Mouse (Mus musculus) CH12F3 (cell line): Measurements from ENCODE around the gene Bloc1s1.

Source experiments
- in situ Hi-C: fragments of 300-500 bp; cut with MboI; formaldehyde crosslinking; loops from 2 replicates; pipeline ENCODE4 v1.14.3; 2020; ENCODE audit warnings: low sequenced_read_pairs

Gene Bloc1s1

GRCm38 (mm10) chr10:128933574-128933973, 9.7 kb upstream of the Bloc1s1 start, which contains the start of gene Itga7:
TSS of gene Itga7 (plus strand) at chr10:128933818.
- in situ Hi-C loops = no loop called here

GRCm38 (mm10) chr10:128931441-128931840, 7.6 kb upstream of the Bloc1s1 start:
- in situ Hi-C loops = no loop called here

GRCm38 (mm10) chr10:128929638-128930378, 6.0 kb upstream of the Bloc1s1 start:
- in situ Hi-C loops = no loop called here

DNA sequence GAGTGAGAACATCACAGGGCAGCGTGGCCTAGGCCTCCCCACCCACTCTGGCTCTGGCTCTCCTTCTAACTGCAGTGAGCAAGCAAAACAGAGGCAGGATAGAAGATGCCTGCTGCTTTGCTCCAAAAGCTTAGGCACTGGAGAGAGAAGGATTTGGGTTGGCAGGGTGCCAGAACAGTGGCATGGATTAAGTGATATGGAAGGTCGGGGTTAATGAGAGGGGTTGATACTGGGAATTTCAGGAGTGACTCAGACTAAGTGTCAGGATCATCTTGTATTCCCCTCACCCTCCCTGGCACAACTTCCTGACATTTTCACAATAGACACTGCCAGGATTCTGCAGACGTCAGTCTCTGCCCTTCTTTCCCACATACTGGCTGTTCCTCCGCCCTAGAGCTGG, 4.5 kb upstream of the Bloc1s1 start:
- in situ Hi-C loops = no loop called here

DNA sequence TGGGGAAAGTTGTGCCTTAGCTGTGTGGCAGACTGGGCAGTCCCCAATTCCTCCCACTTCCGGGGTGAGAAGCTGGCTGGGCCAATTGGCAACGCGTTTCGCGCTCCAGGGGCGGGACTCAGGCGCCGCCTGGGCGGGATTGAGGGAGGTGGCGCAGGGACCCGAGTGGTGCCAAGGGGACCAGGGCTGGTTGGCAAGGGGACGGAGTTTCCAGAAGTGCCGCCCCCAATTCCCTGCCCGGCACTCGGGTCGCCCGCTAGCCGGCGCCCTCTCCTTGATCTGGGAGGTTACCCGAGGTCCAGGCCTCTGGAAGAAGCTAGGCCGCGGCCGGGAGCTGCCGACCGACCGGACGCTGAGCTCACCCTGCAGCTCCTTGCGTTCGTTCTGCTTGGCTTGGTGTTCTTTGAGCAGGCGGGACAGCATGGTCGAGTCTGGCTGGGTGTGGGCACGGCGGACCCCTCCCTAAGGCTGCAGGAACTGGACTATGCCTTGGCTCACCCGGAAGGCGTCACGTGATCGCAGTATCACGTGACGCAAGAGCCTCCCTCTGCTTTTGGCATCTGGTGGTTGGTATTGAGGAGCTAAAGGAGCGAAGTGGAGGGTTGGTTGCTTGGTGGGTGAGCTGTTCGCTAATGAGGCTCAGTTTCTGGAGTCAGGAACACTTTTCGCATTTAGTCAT, 683 bp downstream of the Bloc1s1 start:
- in situ Hi-C loops = no loop called here

GRCm38 (mm10) chr10:128922822-128923012, 1.1 kb downstream of the Bloc1s1 start, which contains the start of gene Rdh5:
TSS of gene Rdh5 (minus strand) at chr10:128922888.
- in situ Hi-C loops = no loop called here

- in situ Hi-C loops = no loop called here
Measured at GRCm38 (mm10) chr10:128921883-128922821, 1.7 kb downstream of the Bloc1s1 start.

DNA sequence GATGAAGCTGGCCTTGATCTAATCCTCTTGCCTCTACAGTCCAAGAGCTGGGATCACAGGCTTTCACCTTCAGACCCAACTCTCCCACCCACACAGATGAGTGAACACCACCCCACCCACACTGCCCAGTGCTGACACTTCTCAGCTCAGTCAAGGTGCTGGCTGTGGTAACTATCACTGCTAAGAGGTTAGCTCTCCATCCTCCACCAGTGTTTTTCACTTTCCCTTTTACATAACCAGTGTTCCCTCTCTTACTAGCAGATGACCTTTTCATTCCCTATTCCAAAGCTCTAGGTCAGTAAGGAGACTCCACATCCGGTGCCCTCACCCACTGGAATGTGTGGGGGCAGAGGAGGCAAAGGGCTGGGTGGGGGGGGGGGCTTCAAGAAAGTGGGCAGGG, 2.6 kb downstream of the Bloc1s1 start:
- in situ Hi-C loops = no loop called here

GRCm38 (mm10) chr10:128920736-128921161, 3.1 kb downstream of the Bloc1s1 start:
- in situ Hi-C loops = no loop called here

DNA sequence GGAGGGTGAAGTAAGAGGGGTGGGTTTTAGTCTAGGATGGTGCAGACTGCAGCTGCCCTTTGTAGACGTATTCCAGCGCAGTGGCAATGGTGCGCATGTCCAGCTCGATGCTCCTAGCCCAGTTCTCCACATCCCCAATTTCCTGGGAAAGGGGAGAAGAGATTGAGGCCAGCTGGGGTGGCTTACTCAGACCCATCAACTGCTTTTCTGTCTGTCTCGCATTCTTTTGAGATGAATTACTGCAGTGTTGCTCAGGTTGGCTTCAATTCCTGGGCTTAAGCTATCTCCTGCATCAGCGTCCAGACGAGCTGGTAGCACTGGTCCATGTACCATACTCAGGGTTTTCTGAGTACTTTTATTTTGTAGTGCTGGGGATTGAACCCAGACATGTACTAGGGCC, 3.9 kb downstream of the Bloc1s1 start:
- in situ Hi-C loops = no loop called here

DNA sequence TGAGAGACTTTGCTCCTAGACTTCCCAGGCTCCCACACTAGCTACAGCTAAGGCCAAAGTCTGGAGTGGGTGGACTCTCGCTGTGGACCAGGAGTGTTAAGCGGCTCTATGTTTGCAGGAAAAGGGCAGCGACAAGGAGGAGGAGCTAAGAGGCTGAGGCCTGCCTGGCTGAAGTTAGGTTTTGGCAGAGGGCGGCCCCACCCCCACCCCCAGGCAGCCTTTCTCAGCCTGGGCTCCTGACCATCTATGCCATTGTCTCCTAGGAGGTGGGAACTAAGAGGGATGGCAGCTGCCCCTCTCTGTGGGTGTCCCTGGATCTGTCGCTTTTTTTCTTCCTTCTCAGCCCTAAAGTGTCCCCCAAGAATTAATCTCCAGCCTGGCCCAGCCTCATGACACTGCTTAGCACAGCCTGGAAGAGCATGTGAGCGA, 4.6 kb downstream of the Bloc1s1 start:
- in situ Hi-C loops = no loop called here

DNA sequence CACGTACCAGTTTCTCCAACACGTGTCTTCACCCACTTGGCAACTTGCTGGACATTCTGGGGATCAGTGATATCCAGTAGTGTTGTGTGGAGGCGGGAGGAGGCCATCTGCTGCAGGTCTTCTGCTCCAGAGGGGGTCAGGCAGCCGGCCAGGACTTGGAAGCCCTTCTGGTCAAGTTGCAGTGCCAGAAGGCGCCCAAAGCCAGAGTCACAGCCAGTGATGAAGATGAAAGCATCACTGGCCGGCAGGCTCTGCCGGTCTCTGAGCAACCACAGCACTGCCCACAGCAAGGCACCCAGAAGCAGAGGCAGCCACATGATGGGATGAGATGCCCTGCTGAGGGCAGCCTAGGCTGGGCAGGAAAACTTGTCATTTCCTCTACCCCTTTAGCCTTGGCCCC, 5.6 kb downstream of the Bloc1s1 start:
- in situ Hi-C loops = no loop called here

- in situ Hi-C loops = no loop called here
Measured at GRCm38 (mm10) chr10:128917400-128917799, 6.4 kb downstream of the Bloc1s1 start.

DNA sequence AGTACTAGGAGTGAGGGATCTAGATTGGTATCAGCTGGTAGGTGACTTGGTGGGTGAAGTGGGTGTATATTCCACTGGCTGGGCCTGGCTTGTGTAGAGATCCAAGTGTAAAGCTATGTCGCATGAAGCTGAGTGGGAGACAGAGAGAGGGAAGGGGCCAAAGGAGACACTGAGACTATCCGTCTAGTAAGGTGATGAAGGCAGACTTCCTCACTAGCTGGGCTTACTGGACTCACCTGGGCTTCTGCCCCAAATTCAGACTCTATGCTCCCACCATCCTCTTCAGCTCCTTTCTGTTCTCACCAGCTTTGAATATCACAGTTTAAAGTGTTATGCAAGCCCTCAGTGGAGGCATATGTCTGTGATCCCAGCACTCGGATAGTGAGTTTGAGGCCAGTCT, 7.2 kb downstream of the Bloc1s1 start:
- in situ Hi-C loops = no loop called here

DNA sequence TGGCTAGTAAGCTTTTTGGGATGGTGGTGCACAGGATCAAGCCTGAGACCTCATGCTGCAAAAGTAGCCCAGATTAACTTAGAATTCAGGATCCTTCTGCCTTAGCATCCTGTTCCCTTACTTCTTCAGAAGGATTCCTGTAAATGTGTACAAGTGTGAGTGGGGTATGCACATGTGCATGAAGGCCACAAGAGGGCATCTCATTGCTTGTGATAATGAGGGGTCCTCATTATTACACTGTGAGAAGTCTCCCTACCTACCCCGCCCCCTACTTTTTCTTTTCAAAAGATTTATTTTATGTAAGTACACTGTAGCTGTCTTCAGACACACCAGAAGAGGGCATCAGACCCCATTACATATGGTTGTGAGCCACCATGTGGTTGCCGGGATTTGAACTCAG, 8.3 kb downstream of the Bloc1s1 start:
- in situ Hi-C loops = no loop called here

DNA sequence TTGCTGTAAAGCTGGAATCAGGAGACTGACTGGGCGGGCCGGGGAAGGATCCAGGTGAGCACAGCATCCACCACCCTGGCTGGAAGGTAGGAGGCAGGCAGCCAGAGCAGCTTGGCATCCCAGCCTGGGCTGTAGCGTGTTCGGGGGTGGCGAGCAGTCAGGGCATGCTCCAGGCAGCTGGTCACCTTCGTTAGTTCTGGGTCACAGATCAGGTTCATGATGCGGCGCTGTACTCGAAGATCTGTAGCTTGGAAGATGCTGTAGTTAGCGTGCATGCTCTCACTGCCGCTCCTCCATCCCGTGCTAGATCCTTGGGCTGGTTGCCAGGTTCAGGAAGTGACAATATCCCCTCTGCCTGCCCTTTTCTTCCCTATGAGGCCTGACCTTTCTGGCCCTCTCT, 10.1 kb downstream of the Bloc1s1 start:
- in situ Hi-C loops = no loop called here

GRCm38 (mm10) chr10:128913219-128913618, 10.6 kb downstream of the Bloc1s1 start:
- in situ Hi-C loops = no loop called here

- in situ Hi-C loops = no loop called here
Measured at GRCm38 (mm10) chr10:128912791-128913190, 11.0 kb downstream of the Bloc1s1 start.

DNA sequence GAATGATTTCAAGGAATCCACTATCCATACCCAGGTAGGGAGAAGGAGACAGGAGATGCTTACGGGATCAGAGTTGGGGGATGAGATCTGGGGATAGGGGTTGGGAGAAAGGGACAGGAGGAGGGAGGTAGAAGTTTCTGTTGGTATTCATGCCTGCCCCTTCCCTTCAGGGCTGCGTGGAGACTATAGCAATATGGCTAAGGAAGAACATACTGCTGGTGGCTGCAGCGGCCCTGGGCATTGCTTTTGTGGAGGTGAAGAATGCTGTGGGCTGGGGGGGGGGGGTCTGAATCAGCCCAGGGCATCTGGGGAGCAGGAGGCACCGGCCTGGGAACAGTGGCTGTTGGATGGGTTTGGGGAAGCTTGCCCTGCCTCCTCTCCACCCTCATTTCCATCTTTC, 11.6 kb downstream of the Bloc1s1 start:
- in situ Hi-C loops = no loop called here

- in situ Hi-C loops = no loop called here
Measured at GRCm38 (mm10) chr10:128911430-128911829, 12.4 kb downstream of the Bloc1s1 start.

GRCm38 (mm10) chr10:128910066-128910841, 13.6 kb downstream of the Bloc1s1 start:
- in situ Hi-C loops = no loop called here
